Mouse (Mus musculus) left cerebral cortex, postnatal 14 days (tissue): Measurements from ENCODE around the gene Suox. TPM values are rescaled to one million over a fixed set of nuclear protein-coding genes. Genes with fewer than 3 reads are reported as not detected.
A peak's percentile ranks its signal among the peaks of the same experiment; 100 is the strongest.

Source experiments
- DNase-seq, 2 experiments: peaks; one replicate each; pipeline ENCODE4 v3.0.0; 2021 to 2022; ENCODE audit warnings: low spot score in 2 of 2, mixed read lengths in 1 of 2
- intact Hi-C: fragments of 180-260 bp; cut with DNase I; formaldehyde crosslinking; loops from one replicate; pipeline ENCODE4 v1.15.1; 2025
- total RNA-seq, 2 experiments: library from RNA; stranded (reverse); gene quantifications; 2 replicates each; pipeline ENCODE4 v1.2.3; 2021

Suox gene
- total RNA-seq, 2 experiments from 2014 or later: 11.2 to 11.8 TPM

GRCm38 (mm10) chr10:128668790-128669672 lies 4.8 kb downstream of the Suox start:
- intact Hi-C loops: no loop called here

DNA sequence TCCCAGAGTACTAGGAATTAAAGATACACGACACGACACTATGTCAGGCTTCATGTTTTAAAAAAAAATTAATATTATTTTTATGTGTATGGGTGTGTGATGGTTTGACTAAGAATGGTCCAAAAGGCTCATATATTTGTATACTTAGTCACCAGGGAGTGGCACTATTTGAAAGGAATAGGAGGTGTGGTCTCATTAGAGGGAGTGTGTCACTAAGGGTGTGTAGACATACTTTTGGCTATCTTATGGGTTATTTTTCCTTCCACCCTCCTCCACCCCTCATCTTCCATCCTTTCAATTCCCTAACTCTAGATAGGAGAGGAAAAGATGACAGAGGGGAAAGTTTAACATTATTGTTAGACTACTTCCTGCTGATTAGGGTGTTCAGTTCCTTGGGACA lies 8.1 kb downstream of the Suox start:
- intact Hi-C loops: no loop called here
- DNase-seq: no peak

More at GRCm38 (mm10) chr10:128668790-128669672, 4.8 kb downstream of the Suox start:
- DNase-seq: peak; percentile 37 to 71

DNA sequence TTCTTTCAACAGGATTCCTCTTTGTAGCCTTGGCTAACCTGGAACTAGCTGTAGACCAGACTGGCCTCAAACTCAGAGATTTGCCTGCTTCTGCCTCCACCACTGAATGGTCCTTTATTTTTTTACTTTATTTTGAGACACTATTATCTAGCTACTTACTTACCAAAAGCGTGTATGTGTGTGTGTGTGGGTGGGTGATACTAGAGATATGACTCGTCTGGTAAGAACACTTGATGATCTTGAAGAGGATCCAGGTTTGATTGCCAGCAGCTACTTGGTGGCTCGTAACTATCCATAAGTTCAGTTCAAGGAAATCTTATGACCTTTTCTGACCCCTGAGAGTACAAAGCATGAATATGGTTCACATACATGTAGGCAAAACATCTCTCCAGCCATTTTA lies 8.6 kb downstream of the Suox start:
- intact Hi-C loops: no loop called here
- no peak for DNase-seq

DNA sequence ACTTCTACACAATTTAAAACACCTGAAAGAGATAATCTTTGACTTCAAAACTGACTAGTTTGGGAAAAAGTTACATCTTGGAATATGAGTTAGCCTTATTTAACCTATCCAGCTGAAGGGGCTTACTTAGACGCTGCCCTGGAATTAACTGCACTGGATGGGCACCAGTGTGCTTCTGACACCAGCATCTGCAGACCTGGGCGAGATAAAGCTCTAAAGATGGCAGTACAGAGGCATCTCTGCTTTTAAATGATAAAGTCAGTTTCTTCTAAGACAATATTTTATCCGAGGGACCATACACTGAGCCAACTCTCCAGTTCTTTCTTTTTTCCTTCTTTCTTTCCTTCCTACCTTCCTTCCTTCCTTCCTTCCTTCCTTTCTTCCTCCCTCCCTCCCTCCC lies 9.1 kb downstream of the Suox start:
- no peak for DNase-seq
- intact Hi-C loops: no loop called here

GRCm38 (mm10) chr10:128663441-128664220 lies 10.2 kb downstream of the Suox start:
- intact Hi-C loops: no loop called here
- no peak for DNase-seq

GRCm38 (mm10) chr10:128662465-128662864 lies 11.4 kb downstream of the Suox start:
- DNase-seq: no peak

GRCm38 (mm10) chr10:128659490-128659889 lies 14.4 kb downstream of the Suox start:
- no peak for DNase-seq
- intact Hi-C loops: no loop called here

More at GRCm38 (mm10) chr10:128662465-128662864, 11.4 kb downstream of the Suox start:
- intact Hi-C loops: no loop called here

DNA sequence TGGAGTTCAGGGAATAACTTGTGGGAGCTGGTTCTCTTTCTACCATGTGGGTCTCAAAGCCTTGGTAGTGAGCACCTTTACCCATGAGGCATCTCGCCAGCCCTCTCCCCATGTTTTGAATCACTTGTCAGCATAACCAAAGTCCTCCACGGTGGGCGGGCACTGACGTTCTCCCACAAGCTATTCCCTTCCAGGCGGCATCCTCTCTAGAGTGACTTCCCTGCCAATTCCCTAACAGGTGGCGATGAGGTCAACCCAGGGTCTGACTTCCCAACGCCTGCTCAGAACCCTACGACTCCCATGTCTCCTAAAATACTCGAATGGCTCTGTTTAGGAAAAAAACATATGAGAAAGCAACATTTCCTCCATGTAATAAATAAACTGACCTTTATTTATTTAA lies 16.0 kb downstream of the Suox start:
- intact Hi-C loops: no loop called here
- no peak for DNase-seq

DNA sequence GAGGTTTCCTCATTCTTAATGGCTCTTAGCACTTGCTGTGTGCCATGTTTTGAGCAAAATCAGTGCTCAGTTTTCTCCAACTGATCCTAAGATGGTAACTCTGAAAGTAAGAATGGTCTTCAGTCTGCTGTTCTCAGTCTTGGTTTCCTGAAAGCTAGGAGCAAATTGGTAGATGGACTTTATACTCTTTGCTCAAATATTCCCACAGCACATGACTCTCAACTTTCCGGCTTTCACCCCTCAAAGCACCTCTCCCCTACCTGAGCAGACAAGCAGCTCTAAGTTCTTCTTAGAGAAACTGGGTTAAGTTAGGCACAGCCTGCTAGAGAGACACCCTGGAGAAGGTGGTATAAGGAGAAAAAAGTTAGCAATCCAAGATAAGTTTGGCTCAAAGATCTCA lies 17.1 kb downstream of the Suox start:
- no peak for DNase-seq
- intact Hi-C loops: no loop called here

GRCm38 (mm10) chr10:128655254-128655653 lies 18.6 kb downstream of the Suox start:
- DNase-seq: no peak
- intact Hi-C loops: no loop called here

DNA sequence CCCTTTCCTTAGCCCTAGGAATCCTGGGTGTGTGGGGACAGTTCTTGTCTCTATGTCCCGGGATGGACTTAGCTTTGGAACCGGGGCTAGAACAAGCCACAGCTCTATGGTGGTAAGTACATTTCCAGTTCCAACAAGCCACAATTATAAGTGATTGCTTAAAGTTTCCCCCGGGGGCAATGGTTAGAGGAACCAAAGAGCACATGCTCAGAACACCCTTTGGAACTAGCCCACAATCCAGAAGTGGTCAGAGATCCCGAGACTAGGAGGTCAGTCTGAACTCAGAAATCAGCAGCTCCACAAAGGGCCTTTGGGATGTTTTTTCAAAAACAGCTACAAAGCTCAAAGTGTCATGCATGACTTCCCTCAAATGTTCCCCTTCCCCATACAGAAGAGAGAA lies 20.0 kb downstream of the Suox start:
- no peak for DNase-seq
- intact Hi-C loops: no loop called here

DNA sequence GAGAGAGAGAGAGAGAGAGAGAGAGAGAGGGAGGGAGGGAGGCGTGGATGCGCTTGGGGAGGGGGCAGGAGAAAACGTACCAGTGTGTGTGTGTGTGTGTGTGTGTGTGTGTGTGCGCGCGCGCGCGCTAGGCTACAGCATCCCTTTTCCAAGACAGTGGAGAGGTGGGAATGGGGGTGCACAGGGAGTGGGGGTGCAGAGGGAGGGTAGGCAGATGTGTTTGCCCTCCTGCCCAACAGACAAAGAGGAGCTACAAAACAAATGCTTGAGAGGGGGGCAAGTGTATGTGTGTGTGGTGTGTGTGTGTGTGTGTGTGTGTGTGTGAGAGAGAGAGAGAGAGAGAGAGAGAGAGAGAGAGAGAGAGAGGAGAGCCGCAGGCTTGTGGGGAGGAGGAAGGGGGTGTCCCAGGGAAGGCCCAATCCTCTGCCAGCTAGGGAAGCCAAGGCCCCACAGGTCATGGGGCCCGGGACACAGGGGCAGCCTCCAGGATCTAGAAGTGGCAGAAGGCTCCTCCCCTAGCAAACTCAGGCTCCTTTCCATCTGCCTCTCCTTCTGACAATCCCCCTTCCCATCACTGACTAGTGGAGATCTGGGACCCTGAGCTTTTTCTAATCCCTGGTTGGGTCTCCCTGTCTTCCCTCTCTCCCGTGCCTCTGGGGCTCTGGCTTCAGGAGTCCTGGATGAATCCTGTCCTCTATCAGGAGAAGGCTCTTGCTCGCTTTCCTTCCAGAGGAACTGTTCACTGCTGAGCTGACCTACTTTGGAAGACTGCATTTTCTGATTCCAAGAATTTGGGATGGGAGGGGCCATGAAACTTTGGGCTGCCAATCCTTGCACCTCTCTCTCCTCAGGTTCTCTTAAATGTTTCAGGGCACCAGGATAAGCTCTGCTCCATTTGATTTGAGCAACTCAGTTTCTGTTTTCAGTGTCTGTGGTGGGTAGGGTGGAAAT lies 27.5 kb downstream of the Suox start:
- intact Hi-C loops: no loop called here
- DNase-seq: peak; percentile 68 to 77

- peak; percentile 52 to 59 for DNase-seq
- intact Hi-C loops: no loop called here
Measured at GRCm38 (mm10) chr10:128645111-128646011, 28.5 kb downstream of the Suox start, which contains the start of gene Ikzf4. TSS of gene Ikzf4 (minus strand) at chr10:128645991.

- intact Hi-C loops: no loop called here
- no peak for DNase-seq
Measured at GRCm38 (mm10) chr10:128642749-128643148, 31.1 kb downstream of the Suox start.

DNA sequence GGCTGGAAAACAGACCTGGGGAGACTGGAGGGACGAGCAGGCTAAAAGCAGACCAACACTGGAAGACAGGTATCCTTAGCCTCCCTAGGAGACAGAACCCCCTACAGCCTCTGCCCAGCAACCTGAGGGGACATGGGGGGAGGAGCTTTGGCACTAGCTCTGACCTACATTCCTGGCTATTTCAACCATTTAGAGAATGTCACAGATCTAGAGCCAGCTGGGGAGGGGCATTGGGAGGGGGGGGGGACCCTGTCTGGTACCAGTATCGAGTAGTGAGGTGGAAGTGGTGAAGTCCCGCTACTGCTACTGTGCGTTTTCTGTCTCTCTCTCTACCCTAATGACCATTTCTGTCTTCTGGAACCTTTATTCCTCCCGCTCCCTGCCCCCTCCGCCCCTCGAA lies 32.0 kb downstream of the Suox start:
- intact Hi-C loops: no loop called here

DNA sequence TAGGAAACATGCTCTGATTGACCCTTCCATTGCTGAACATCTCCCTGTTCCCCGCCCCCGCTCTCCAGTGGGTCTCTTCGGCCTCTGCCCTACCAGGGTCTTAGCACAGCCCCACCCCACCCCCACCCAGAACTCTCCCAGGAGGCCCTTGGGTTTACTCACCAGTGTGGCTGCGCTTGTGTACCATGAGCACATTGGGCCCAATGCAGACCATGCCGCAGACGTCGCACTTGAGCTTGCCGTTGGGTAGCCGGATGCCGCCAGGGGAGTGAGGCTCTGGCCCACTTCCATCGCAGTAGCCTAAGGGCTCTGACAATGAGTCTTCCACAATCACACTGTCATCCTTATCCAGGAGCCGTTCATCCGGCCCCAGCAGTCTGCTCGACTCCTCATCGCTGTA lies 33.0 kb downstream of the Suox start:
- intact Hi-C loops: no loop called here

More for the DNA sequence above, 32.0 kb downstream of the Suox start:
- no peak for DNase-seq

DNA sequence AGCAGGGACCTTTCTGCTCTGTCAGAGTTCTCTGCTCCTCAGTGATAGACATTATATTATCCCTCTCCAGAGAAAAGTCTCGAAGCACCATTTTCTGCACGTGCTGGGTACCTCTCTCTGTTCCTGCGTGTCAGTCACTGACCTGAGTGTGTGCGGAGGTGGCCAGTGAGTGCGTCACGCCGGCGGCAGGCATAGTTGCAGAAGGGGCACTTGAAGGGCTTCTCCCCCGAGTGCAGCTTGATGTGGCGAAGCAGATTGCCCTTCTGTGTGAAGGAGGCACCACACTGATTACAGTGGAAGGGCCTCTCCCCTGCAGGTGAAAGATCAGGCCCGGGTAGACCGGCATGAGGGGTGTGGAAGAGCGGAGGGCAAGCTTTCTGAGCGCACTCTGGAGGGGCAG lies 33.9 kb downstream of the Suox start:
- intact Hi-C loops: no loop called here
- no peak for DNase-seq

More for the DNA sequence above, 33.0 kb downstream of the Suox start:
- no peak for DNase-seq

GRCm38 (mm10) chr10:128637011-128637410 lies 36.9 kb downstream of the Suox start:
- intact Hi-C loops: no loop called here
- DNase-seq: no peak
